Mouse (Mus musculus) cerebellum, adult (tissue): ENCODE measurements at regions not wholly inside any gene's neighbourhood (a gene's known extent, or its start where the extent isn't known, plus 50 kb on each side); places are given as distances from the start of the nearest gene placed in this dataset.

Experiments used
- ATAC-seq: cut with Nextera tagmentation; 2 replicates; pipeline ENCODE4 v1.9.2; 2017; ENCODE audit warnings: mild to moderate bottlenecking, moderate library complexity, mixed read lengths; ENCODE audit not compliant: insufficient number of reproducible peaks, low FRiP score, low TSS enrichment

DNA sequence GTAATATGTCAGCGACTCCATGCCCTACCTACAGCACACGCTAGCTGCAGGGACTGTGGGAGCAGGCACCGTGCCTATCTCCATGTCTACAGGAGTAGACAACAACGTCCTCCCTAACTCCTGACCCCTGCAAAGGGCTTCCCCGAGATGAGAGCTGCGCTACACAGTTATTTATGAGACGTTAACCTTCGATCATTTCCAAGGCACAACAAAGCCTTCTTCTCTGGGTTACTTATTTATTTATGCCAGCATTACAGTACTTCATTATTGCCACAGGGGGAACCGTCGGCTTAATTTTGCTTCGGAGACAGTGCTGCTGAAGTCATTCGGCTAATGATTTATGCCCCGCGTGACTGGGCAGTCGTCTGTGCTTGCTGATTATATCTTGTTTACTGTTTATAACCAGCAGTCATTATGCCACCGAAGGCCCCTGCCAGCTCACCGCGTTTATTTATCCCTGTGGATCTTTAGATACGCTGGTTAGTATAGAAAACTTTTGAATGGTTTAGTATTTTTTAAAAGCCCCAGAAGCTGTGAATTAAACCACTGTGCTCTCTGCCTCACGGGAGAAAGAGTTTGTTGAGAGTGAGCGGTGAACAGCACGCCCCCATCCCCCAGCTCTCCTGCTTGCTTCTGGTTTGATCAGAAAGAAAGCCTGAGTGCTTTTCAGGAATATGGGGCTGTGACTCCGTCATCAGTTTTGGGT is 65.5 kb upstream of the Lyplal1 start:
- peak; percentile 80 for ATAC-seq

DNA sequence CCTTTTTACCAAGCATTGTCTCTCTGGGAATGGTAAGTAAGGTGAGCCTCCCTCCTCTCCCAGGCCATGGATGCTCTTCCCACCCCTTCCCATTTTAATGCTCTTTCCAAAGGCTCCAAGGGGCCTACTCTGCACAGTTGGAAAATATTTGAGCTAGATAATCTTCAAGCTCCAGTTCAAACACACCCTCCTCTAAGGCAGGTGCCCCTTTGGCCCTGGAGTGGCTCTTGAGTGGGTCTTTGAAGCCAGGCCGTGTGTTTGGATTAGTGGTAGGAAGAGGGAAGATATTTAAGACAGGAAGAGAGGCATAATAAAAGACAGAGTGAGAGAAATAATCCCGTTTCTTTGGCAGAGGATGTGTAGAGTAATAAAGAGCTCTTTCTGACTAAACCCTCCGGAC is 59.9 kb upstream of the Lyplal1 start:
- no peak for ATAC-seq

DNA sequence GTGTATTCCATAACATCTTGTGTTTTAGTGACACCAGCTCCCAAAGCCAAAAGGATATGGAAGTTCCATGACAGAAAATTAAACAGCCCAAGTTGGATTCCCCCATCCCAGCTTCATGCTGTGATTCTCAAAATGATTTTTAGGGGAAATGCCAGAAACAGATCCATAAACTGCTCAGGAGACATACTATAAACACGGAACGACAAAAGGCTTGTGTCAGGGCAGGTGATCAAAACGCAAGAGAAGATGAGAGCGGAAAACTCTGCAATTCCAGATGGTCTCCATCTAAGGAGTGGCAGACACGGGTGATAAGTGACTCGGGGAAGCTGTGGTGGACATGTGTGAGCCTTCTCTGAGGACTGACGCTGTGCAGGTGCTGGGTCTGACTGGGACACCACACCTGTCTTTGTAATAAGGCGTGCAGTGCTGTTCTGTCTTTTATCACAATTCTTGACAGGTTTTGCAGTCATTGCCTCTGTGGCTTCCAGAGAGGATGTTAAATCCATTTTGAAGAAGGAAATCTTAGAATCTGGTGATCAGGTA is 56.4 kb upstream of the Lyplal1 start:
- no peak for ATAC-seq

DNA sequence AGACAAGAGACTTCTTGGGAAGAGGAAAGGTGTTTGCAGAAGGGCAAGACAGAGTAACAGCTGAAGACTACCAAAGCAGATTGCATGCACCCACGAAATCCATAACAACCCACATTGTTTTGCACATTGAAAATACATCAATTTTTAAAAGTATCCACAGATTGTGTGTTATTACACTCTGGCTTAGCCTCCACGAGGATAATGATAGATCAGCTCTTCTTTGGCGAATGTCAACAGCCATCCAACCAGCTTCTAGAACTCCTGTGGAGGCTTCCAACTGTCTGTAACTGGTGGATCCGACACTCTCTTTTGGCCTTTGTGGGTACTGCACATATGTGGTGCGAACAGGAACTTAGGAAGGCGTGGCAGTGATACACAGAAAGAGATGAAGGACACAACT is 54.6 kb upstream of the Lyplal1 start:
- ATAC-seq: no peak
